Mouse (Mus musculus): ENCODE measurements around the gene Park7.

DNA sequence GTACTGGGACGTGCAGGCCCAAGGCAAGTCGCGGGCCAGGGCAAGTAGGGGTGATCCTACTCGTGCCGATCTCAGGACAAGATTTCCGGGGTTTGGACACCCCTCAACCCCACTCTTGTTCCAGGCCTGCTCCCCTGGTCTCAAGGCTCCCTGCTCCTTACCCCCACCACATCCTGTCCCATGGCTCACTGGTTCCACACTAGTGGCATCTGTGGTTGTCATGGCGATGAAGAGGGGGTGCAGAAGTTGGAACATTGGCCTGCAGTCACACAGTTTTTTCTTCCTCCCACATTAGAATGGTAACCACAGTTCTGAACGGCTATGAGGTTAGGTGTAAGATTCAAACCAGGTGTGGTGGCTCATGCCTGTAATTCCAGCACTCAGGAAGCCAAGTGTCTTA is 7.0 kb upstream of the Park7 start:
- TF ChIP-seq CTCF (IDR thresholded peaks at IDR 0.05; ENCODE audit: low read depth, low read length) (no peak), POLR2A (IDR thresholded peaks at IDR 0.05; ENCODE audit: borderline replicate concordance, low read depth, low read length) (no peak)

Measured in bone marrow macrophage, adult 2 months (primary cell).